Mouse (Mus musculus) bone marrow macrophage, adult 2 months (primary cell): ENCODE data around the gene Cd33.

Source experiments
- CTCF ChIP-seq: IDR thresholded peaks from 2 replicates; pipeline ENCODE4 v1.5.1; 2012; ENCODE audit warnings: low read depth, mild to moderate bottlenecking, low read length, moderate library complexity
- POLR2A ChIP-seq: IDR thresholded peaks from 2 replicates; pipeline ENCODE4 v1.6.1; 2012; ENCODE audit warnings: mild to moderate bottlenecking, low read depth, low read length, borderline replicate concordance

GRCm38 (mm10) chr7:43562651-43563070 is 18.4 kb upstream of the Cd33 start:
- TF ChIP-seq POLR2A (no peak), CTCF (no peak)
